Mouse (Mus musculus) CH12.LX (cell line): ENCODE results near the gene Hoxc10. TPM values are rescaled to one million over a fixed set of nuclear protein-coding genes. Genes with fewer than 3 reads are reported as not detected.

ENCODE experiments used
- DNase-seq: peaks from one replicate; pipeline ENCODE4 v3.0.0-alpha.2; 2013; ENCODE audit errors: extremely low read depth
- H3K27ac ChIP-seq: 2 replicates; pipeline ENCODE4 v1.5.1; 2012; ENCODE audit warnings: low read depth, mild to moderate bottlenecking, control low read depth, moderate library complexity; ENCODE audit not compliant: insufficient read depth
- H3K27me3 ChIP-seq: replicated peaks from 2 replicates; pipeline ENCODE3; 2012; ENCODE audit warnings: inconsistent platforms
- H3K36me3 ChIP-seq, 2 experiments: replicated peaks in 1 of 2; 2 replicates each; pipeline versions ENCODE3 to v1.6.1; 2012; ENCODE audit warnings: inconsistent platforms in 1 of 2, low read length in 1 of 2, mild to moderate bottlenecking in 1 of 2, mixed read lengths in 1 of 2, moderate library complexity in 1 of 2; ENCODE audit not compliant: control insufficient read depth in 1 of 2, insufficient read depth in 1 of 2
- H3K4me1 ChIP-seq, 2 experiments: 2 replicates each; pipeline ENCODE4 v1.6.1; 2012; ENCODE audit warnings: inconsistent platforms in 1 of 2, moderate library complexity in 1 of 2; ENCODE audit not compliant: insufficient read depth in 2 of 2, control insufficient read depth in 1 of 2
- H3K4me2 ChIP-seq: 2 replicates; pipeline ENCODE4 v1.6.1; 2012; ENCODE audit warnings: low read depth, mild to moderate bottlenecking, control low read depth; ENCODE audit not compliant: poor library complexity, insufficient read depth, severe bottlenecking
- H3K4me3 ChIP-seq, 3 experiments: fragments of 150-350 bp in 1 of 3; sonication (generic) in 1 of 3; replicated peaks in 1 of 3; 2 replicates each; pipeline versions ENCODE3 to v1.5.1; 2011 to 2012; ENCODE audit warnings: low read depth in 2 of 3, low read length in 2 of 3, mild to moderate bottlenecking in 2 of 3, moderate library complexity in 2 of 3, control low read depth in 1 of 3, improper control_type of control experiment in 1 of 3, inconsistent platforms in 1 of 3, mixed read lengths in 1 of 3; ENCODE audit not compliant: poor library complexity in 1 of 3
- H3K79me2 ChIP-seq: replicated peaks from 2 replicates; pipeline ENCODE4 v1.6.1; 2012; ENCODE audit warnings: mild to moderate bottlenecking, moderate library complexity; ENCODE audit not compliant: control insufficient read depth, poor library complexity, insufficient read depth, severe bottlenecking; ENCODE audit errors: extremely low read depth
- H3K9ac ChIP-seq: 2 replicates; pipeline ENCODE4 v1.6.1; 2012; ENCODE audit warnings: low read depth, mild to moderate bottlenecking, control low read depth, moderate library complexity; ENCODE audit not compliant: insufficient read depth
- H3K9me3 ChIP-seq: replicated peaks from 2 replicates; pipeline ENCODE3; 2012; ENCODE audit warnings: low read length, inconsistent platforms, mixed read lengths
- CHD1 ChIP-seq: IDR thresholded peaks from 2 replicates; pipeline ENCODE4 v1.6.1; 2012; ENCODE audit warnings: low read depth, low read length, improper control_type of control experiment, inconsistent platforms
- CHD2 ChIP-seq: IDR thresholded peaks from 2 replicates; pipeline ENCODE4 v1.6.1; 2011; ENCODE audit warnings: low read length, improper control_type of control experiment
- CTCF ChIP-seq, 2 experiments: IDR thresholded peaks in 1 of 2; conservative IDR thresholded peaks in 1 of 2; 2 replicates each; pipeline ENCODE4 v1.5.1; 2011 to 2012; ENCODE audit warnings: low read depth in 2 of 2, low read length in 2 of 2, improper control_type of control experiment in 1 of 2, inconsistent platforms in 1 of 2, mild to moderate bottlenecking in 1 of 2, moderate library complexity in 1 of 2
- GABPA ChIP-seq: IDR thresholded peaks from 2 replicates; pipeline ENCODE4 v1.6.1; 2012; ENCODE audit warnings: low read depth, low read length, improper control_type of control experiment, inconsistent platforms; ENCODE audit not compliant: insufficient replicate concordance
- HCFC1 ChIP-seq: IDR thresholded peaks from 2 replicates; pipeline ENCODE4 v1.6.1; 2012; ENCODE audit warnings: low read depth, mild to moderate bottlenecking, inconsistent platforms, low read length, improper control_type of control experiment
- IRF4 ChIP-seq: IDR thresholded peaks from 2 replicates; pipeline ENCODE4 v1.6.1; 2014; ENCODE audit warnings: low read depth, mild to moderate bottlenecking, inconsistent platforms, low read length, improper control_type of control experiment
- JUND ChIP-seq: conservative IDR thresholded peaks from 2 replicates; pipeline ENCODE4 v1.6.1; 2011; ENCODE audit warnings: low read depth, low read length, improper control_type of control experiment
- KAT2A ChIP-seq: IDR thresholded peaks from 2 replicates; pipeline ENCODE4 v1.6.1; 2012; ENCODE audit warnings: low read length, improper control_type of control experiment, inconsistent platforms; ENCODE audit not compliant: insufficient replicate concordance
- MAX ChIP-seq: IDR thresholded peaks from 2 replicates; pipeline ENCODE4 v1.6.1; 2011; ENCODE audit warnings: low read length, improper control_type of control experiment
- MAZ ChIP-seq: IDR thresholded peaks from 2 replicates; pipeline ENCODE4 v1.6.1; 2012; ENCODE audit warnings: low read depth, mild to moderate bottlenecking, inconsistent platforms, low read length, improper control_type of control experiment, moderate library complexity
- MEF2A ChIP-seq: IDR thresholded peaks from 2 replicates; pipeline ENCODE4 v1.6.1; 2014; ENCODE audit warnings: low read depth, mild to moderate bottlenecking, inconsistent platforms, low read length, improper control_type of control experiment, borderline replicate concordance
- MXI1 ChIP-seq: IDR thresholded peaks from 2 replicates; pipeline ENCODE4 v1.6.1; 2011; ENCODE audit warnings: mild to moderate bottlenecking, low read depth, low read length, improper control_type of control experiment
- NELFE ChIP-seq: IDR thresholded peaks from 2 replicates; pipeline ENCODE4 v1.6.1; 2011; ENCODE audit warnings: low read depth, low read length, improper control_type of control experiment
- NRF1 ChIP-seq: IDR thresholded peaks from 2 replicates; pipeline ENCODE4 v1.6.1; 2014; ENCODE audit warnings: low read depth, mild to moderate bottlenecking, inconsistent platforms, low read length, improper control_type of control experiment, moderate library complexity
- PAX5 ChIP-seq: IDR thresholded peaks from 2 replicates; pipeline ENCODE4 v1.6.1; 2012; ENCODE audit warnings: low read length, inconsistent platforms, mixed read lengths
- POLR2AphosphoS2 ChIP-seq: IDR thresholded peaks from 2 replicates; pipeline ENCODE4 v1.6.1; 2011; ENCODE audit warnings: low read depth, low read length, improper control_type of control experiment
- SMC3 ChIP-seq: IDR thresholded peaks from 2 replicates; pipeline ENCODE4 v1.6.1; 2011; ENCODE audit warnings: low read depth, low read length, improper control_type of control experiment
- TBP ChIP-seq: conservative IDR thresholded peaks from 2 replicates; pipeline ENCODE4 v1.6.1; 2011; ENCODE audit warnings: low read depth, low read length, improper control_type of control experiment
- UBTF ChIP-seq: IDR thresholded peaks from 2 replicates; pipeline ENCODE4 v1.6.1; 2012; ENCODE audit warnings: low read depth, mild to moderate bottlenecking, inconsistent platforms, low read length, improper control_type of control experiment, moderate library complexity
- USF1 ChIP-seq: IDR thresholded peaks from 2 replicates; pipeline ENCODE4 v1.6.1; 2014; ENCODE audit warnings: low read depth, mild to moderate bottlenecking, inconsistent platforms, low read length, improper control_type of control experiment
- USF2 ChIP-seq: conservative IDR thresholded peaks from 2 replicates; pipeline ENCODE4 v1.6.1; 2011; ENCODE audit warnings: low read depth, low read length, improper control_type of control experiment
- ZC3H11A ChIP-seq: IDR thresholded peaks from 2 replicates; pipeline ENCODE4 v1.6.1; 2012; ENCODE audit warnings: low read depth, mild to moderate bottlenecking, inconsistent platforms, low read length, improper control_type of control experiment
- dilution Hi-C: fragments of 300-500 bp; cut with MboI; formaldehyde crosslinking; loops from 2 replicates; pipeline ENCODE4 v1.14.3; 2020; ENCODE audit warnings: low sequenced_read_pairs; ENCODE audit not compliant: extremely low pct_unique_long_range_greater_than_20kb, extremely low pct_ligation_motif_present
- in situ Hi-C: fragments of 300-500 bp; cut with MboI; formaldehyde crosslinking; loops from 3 replicates; pipeline ENCODE4 v1.14.3; 2019; ENCODE audit warnings: low sequenced_read_pairs, low pct_ligation_motif_present, low pct_unique_long_range_greater_than_20kb, mixed read lengths
- polyA plus RNA-seq: library from polyadenylated mRNA; unstranded; fragments of >175 nt; gene quantifications from 2 replicates; pipeline ENCODE4 v1.2.1, GENCODE M21; 2012; ENCODE audit warnings: low read depth; ENCODE audit not compliant: insufficient read length
- total RNA-seq, 2 experiments: library from RNA; depleted of rRNA; stranded (reverse); fragments of 300-350 nt in 1 of 2; fragments of >200 nt in 1 of 2; gene quantifications; 2 replicates each; pipeline ENCODE4 v1.2.3; 2012 to 2014

Gene Hoxc10
- total and polyA plus RNA-seq, 3 experiments, result 0.11 TPM; not detected in 2

- Histone ChIP-seq H3K4me3 (no peak overlapping the region), H3K4me2 (no peak overlapping the region), H3K27me3 (peaks cover 92% of the 10 kb centered on the region), H3K79me2 (no peaks in the 10 kb centered on the region), H3K27ac (no peak overlapping the region), H3K36me3 (no peaks in the 10 kb centered on the region), H3K9ac (no peak overlapping the region), H3K4me1 (peaks cover 2 to 20% of the 10 kb centered on the region in 2 experiments; a peak in 3 of 4 replicates), H3K9me3 (no peaks in the 10 kb centered on the region)
- dilution Hi-C loops (no loop called here), in situ Hi-C loops (loop anchor here (10.0 kb wide), 1 partner anchor 335 kb away; the partner anchor contains the start of gene Gpr84)
- DNase-seq, result no peak
- TF ChIP-seq KAT2A, result no peak
- TF ChIP-seq TBP, result no peak
- TF ChIP-seq SMC3, result no peak
- TF ChIP-seq MAX, result no peak
- TF ChIP-seq JUND, result no peak
- TF ChIP-seq GABPA, result no peak
- no peak for TF ChIP-seq NELFE
- no peak for TF ChIP-seq MEF2A
- no peak for TF ChIP-seq CHD2
- no peak for TF ChIP-seq POLR2AphosphoS2
- no peak for TF ChIP-seq MXI1
- TF ChIP-seq USF1, result no peak
- no peak for TF ChIP-seq CHD1
- TF ChIP-seq UBTF, result no peak
- no peak for TF ChIP-seq HCFC1
- TF ChIP-seq NRF1, result no peak
- no peak for TF ChIP-seq USF2
Observed at GRCm38 (mm10) chr15:102979936-102980335, 13.3 kb downstream of the Hoxc10 start.

DNA sequence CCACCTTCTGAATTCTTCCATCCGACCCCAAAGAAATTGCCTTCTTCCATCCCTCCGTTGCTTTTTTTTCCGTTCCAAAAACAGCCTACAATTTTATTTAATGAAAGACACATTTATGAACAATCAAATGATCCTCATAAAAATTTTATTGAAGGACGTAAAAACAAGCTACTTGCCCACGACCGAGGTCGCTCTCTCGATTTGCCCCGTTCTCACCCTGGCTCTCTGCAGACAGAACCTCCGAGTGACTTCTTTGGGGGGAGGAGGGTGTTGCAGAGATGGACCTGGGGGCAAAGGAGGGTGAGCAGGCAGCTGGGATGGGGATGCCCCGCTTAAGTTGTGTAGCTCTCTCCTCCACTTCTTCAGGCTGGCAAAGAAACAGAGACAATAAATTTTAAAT, 13.8 kb downstream of the Hoxc10 start:
- Histone ChIP-seq H3K27me3 (peaks cover 92% of the 10 kb centered on the region), H3K79me2 (no peaks in the 10 kb centered on the region), H3K36me3 (no peaks in the 10 kb centered on the region), H3K4me3 (no peak overlapping the region), H3K4me2 (peak overlapping the region; percentile 48; the same call in 1 of the 2 replicates), H3K4me1 (peaks cover 2 to 20% of the 10 kb centered on the region in 2 experiments; a peak in 3 of 4 replicates), H3K9ac (no peak overlapping the region), H3K9me3 (no peaks in the 10 kb centered on the region), H3K27ac (no peak overlapping the region)
- no peak for DNase-seq
- no peak for TF ChIP-seq IRF4
- no peak for TF ChIP-seq ZC3H11A
- TF ChIP-seq MAZ, result no peak
- no peak for TF ChIP-seq SMC3
- TF ChIP-seq CHD2, result no peak
- no peak for TF ChIP-seq CTCF (conservative IDR thresholded peaks at IDR 0.05 in 1 of 2, IDR thresholded peaks at IDR 0.05 in 1 of 2; ENCODE audit: low read depth in 2 of 2, low read length in 2 of 2)
- TF ChIP-seq MEF2A, result no peak
- no peak for TF ChIP-seq PAX5
- in situ Hi-C loops (loop anchor here (10.0 kb wide), 1 partner anchor 334 kb away; the partner anchor contains the start of gene Gpr84), dilution Hi-C loops (no loop called here)
